Mouse (Mus musculus): ENCODE measurements around the gene Atp2c1.

Gene Atp2c1

DNA sequence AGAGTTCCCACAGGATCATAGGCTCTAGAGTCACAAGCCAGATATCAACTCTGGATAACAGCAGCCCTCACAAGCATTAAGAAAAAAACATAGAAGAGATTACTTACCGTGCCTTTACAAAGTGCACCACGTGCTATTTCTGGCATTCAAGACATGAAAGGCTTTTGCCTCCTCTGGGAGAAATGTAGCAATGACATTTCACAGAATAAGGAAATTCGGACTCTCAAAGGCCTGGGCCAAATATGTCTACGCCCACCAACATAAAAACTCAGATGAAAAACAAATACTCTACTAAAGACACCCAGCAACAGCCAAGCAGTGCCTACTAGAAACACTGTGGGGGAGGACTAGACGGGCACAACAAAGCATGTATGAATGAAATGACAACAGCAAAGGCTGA lies 38.8 kb downstream of the Atp2c1 start:
- DNase-seq (ENCODE audit: low spot score in 2 of 2), result no peak

DNA sequence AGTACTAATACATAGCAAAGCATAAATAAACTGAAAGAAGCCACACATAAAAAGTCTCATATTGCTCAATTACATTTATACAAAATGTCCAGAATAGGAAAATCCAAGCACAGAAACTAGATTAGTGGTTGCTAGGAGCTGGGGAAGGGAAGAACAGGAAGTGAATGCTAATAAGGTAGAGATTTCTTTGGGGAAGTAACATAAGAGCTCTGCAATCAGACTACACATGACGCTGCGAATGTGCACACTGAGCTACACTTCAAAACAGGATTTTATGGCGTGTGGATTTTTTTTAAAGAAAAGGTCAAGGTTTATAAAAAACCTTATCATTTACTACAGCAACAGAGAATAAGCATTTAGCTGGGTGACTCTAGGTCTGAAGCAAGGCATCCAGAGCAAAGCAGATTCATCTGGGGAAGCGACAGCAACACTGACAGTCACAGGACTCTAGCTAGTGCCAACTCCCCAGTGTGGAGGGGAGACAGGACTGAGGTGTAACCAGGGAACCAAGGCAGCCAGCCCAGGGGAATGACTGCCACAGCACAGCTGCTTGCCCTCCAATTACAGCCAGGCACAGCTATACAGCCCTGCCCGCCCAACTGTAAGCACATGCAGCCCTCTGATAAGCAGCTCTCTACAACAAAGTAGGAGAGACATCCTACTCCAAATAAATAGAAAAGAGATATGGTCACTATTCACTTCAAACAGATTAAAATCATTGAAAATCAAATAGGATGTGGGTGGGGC lies 42.6 kb downstream of the Atp2c1 start:
- peak in 1 of 2 experiments; percentile 39 for DNase-seq (ENCODE audit: low spot score in 2 of 2)

DNA sequence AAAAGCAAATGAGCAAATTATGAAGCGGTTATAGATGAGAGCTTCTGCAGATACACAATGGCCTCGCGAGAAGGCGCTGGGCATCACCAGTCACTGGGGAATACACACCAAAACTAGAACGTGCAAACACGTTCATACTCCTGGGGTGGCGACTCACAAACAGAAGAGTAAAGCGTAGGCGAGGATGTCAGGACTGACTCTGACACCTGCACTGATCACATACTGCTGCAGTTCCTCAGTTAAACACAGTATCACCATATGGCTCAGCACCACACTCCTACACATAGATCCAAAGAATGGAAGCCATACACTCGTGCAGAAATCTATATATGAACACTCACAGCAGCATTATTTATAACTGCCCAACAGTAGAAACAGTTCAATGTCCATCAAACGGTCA lies 43.2 kb downstream of the Atp2c1 start:
- no peak for DNase-seq (ENCODE audit: low spot score in 2 of 2)

DNA sequence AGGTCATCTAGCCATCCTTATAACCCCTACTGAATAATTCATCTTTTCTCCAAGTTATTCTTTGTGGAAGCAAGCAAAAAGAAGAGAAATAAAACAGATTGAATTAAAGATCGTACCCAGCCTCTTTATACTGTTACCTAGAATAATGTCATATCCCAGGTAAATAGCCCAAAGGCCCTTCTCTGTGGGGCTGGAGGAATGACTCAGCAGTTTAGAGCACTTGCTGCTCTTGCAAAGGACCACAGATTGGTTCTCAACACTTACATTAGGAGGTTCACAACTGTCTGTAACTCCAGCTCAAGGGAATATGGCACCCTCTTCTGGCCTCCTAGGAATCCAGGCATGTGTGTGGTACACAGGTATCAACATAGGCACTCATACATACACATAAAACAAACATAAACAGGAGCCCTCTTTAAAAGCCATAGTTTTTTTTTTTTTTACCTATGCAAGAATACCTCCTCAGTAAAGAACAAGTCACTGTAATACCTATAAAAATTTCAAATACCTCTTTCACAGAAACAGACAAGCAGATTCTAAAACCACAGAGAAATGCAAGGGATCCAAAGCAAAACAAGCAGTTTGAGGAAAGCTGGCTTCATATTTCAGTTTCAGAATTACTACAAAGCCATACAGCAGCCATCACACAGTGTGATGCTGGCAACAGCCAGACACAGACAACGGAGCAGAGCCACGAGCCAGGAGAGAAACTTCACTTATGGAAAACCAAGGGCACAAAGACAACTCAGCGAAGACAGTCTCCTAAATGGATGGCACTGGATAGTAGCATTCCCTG lies 44.2 kb downstream of the Atp2c1 start:
- DNase-seq (ENCODE audit: low spot score in 2 of 2), result no peak

DNA sequence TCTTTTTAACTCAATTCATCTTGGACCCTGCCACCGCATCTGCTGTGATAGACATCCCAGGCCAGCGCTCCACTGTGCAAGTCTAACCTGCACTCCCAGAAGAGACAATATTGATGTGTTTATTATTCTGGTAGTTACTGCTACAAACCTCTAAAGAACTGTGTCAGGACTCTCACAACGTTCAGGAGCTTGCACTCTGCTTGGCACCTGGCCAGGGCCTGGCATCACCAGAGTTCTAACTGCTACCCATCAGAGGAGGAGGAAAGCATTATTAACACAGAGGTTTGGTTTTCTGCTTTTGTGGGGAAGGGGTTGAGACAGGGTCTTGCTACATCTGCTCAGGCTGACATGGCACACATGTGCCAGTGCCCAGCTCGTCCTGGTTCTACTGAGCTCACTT lies 45.0 kb downstream of the Atp2c1 start:
- peak; percentile 73 to 80 for DNase-seq (ENCODE audit: low spot score in 2 of 2)

DNA sequence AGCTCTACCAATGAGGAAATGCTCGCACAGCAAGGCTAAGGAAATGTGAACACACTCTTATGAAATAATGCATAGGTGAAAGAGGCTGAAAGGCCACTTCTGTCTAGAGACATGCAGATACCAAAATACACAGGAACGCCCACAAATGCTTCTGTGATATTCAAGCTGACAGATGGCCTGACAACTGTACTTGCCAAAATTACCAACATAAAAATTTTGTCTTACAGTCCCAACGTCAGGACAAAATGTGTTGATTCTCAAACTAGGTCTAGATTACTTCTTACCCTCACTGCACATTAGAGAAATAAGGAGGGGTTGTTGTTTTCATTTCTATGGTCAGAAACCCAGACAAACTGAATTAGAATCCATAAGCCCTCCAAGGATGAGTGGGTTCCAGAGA lies 51.0 kb downstream of the Atp2c1 start:
- DNase-seq (ENCODE audit: low spot score in 2 of 2), result no peak

DNA sequence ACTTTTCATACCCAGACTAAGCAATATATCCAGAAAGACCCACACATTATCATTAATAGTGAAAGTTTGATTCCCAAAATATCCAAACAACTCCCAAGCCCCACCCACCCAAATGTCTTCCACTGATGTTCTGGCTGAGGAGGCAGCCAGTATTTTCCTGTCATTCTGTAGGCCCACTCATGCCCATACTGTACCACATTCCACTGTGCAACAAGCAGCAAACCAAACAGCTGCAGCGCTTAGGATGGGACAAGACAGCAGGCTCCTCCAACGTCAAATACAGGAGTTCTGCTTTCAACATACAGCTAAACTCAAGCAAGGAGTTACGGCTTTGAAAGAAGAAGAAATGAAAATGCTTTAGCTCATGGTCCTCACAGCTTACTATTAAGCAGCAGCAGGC lies 52.2 kb downstream of the Atp2c1 start:
- DNase-seq (ENCODE audit: low spot score in 2 of 2), result no peak

DNA sequence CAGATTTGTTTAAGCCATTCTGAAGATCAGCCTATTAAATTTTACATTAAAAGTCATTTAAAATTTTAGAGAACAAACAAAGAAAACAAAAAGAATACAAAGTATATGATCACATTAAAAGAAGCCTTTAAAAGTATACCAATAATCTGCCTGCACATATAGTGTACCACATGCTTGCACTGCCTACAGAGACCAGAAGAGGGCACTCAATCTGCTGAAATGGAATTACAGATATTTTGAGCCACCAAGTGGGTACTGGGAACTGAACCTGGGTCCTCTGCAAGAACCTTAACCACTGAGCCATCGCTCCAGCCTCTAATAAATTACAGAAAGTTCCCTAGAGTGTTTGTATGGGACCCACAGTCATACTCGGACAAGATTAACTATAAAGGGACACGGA lies 59.3 kb downstream of the Atp2c1 start:
- DNase-seq (ENCODE audit: low spot score in 2 of 2), result no peak

DNA sequence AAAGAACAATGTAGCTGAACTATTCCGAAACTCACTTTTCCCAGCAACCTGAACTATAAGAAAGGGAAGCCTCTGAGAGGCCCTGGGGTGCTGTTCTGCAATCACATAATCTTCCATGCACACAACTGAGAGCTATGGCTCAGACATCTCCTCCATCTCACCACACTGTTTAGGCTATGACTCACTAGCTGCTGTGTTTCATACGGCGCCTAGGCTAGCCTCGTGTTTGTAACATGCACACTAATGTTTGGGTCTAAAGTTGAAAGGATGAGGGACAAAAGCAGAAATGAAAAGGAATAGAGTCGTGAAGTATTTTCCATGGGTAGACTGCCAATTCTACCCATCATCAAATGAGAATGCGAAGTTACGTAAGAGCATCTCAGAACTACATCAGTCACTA lies 65.6 kb downstream of the Atp2c1 start:
- no peak for DNase-seq (ENCODE audit: low spot score in 2 of 2)

DNA sequence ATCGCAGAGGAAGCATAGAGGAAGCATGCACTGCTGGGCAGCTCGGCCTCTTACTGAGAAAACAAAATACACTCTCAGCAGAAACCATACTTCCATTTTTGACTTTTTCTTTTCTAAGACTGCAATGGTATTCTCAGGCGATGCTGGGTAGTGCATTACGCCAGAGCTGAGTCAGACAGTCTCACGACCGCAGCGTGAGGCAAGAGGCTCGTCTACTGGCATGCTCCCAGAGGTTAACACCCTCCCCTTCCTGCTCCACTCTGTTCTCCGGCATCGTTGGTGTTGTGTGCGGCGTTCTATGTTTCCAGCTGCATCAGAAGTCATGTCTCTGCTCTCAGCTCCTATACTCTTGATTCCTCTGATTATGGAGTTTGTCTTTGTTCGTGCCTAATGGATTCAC lies 68.1 kb downstream of the Atp2c1 start:
- DNase-seq (ENCODE audit: low spot score in 2 of 2), result no peak

DNA sequence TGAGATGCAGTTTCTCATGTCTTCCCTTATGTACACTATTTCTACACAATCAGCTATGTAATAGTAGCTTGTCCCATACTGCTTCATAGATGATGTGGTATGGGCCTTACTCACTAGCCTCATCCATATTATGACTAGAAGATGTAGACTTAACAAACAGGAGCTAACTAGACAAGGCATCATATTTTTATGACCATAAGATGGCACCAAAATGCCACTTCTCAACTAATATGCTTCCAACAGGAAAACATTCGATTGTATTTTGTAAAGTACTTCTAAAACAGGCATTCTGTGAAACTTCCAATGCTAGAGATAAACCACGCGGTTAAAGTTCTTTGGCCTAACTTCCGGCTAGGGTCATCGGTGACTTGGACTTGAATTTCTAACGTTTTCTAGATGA lies 118.6 kb downstream of the Atp2c1 start:
- DNase-seq (ENCODE audit: low spot score in 2 of 2), result peak in 1 of 2 experiments; percentile 5

DNA sequence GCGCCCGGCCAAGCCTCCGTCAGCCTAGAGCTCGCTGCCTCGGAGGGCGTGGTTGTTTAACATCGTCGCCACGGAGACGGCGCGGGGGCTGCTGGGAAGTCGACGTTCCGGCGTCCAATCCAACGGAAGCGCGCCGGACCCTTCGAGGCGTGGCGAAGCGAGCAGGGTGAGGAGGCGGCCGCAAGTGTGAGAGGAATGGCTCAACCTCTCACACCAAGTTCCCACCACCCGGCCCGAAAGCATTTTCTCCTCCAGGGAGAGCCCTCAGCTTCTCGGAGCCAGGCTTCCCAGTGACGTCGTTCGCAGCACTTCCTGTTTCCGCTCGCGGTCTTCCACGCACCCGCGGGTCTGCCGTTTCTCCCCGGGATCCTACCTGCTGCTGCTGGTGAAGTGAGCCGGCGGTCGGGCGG lies 131.9 kb downstream of the Atp2c1 start, which contains the start of the genes Aste1 and Nek11:
TSS of gene Aste1 (plus strand) at position 175 of the 410 bp plus-strand sequence.
TSS of gene Nek11 (minus strand) at position 307 of the 410 bp plus-strand sequence.
- peak; percentile 94 for DNase-seq (ENCODE audit: low spot score in 2 of 2)

DNA sequence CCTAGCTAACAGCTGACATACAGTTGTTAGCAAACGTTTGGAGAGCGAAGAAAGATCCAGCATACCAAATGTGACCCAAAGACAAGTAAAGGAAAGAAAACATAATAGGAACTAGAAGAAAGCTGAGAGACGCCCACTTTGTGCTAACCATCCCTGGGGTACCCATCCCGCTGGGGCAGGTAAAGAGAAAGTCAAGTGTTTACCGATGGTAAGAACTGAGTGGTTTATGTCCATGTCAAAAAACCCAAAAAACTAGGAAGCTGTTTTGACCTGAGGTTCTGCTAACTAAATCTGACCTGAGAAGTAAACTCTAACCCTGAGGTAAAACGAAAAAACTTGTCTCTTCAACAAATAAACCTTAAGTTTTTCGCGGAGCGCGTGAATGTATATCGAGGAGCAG lies 132.4 kb downstream of the Atp2c1 start:
- no peak for DNase-seq (ENCODE audit: low spot score in 2 of 2)

DNA sequence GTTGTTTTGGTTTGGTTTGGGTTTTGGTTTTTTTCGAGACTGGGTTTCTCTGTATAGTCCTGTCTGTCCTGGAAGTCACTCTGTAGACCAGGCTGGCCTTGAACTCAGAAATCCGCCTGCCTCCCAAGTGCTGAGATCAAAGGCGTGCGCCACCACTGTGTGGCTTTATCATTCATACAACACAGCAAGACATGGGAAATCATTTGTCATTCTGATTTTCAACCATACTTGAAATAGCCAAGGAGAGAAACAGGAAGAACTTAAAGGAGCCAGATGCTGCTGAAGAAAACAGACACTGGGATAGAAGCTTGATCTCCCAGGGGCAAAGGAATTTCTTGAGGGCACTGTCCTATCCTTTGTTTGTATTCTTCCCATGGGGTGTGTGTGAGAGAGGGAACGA lies 136.5 kb downstream of the Atp2c1 start:
- DNase-seq (ENCODE audit: low spot score in 2 of 2), result no peak

DNA sequence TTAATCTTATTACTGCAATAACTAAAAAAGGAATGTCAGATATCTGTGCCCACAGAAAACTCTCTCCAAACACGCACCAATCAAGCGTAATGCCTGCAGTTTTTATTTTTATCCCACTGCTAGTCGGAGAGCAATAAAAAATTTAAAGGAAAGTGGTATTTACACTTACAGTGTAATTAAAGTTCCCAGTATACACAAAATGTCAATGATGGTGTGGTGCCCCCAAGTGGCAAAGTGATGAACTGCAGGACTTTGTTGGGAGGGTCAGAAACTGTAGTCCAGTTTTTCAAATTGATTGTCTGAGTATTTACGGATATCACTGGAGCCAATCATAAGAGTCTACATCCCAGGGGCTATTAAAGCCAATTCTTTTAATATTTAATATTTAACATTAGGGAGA lies 137.8 kb downstream of the Atp2c1 start:
- peak; percentile 80 to 89 for DNase-seq (ENCODE audit: low spot score in 2 of 2)

DNA sequence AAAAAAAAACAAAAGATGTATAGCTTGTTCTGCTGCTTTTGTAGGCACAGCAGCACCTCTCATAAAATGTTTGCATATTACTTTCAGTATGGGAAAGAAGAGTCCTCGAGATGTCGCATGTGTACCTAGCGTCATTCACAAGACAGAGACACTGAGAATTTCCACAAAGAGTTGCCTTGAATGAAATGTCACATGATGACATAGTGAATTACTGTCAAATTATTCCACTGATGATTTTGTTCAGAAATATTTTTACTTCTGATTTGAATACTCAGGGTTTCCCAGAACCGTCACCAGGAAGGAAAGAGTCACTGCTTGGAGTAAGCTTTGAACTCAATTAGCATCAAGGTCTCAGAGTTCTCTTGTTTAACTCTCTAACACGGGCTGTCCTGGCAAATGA lies 139.7 kb downstream of the Atp2c1 start:
- no peak for DNase-seq (ENCODE audit: low spot score in 2 of 2)

DNA sequence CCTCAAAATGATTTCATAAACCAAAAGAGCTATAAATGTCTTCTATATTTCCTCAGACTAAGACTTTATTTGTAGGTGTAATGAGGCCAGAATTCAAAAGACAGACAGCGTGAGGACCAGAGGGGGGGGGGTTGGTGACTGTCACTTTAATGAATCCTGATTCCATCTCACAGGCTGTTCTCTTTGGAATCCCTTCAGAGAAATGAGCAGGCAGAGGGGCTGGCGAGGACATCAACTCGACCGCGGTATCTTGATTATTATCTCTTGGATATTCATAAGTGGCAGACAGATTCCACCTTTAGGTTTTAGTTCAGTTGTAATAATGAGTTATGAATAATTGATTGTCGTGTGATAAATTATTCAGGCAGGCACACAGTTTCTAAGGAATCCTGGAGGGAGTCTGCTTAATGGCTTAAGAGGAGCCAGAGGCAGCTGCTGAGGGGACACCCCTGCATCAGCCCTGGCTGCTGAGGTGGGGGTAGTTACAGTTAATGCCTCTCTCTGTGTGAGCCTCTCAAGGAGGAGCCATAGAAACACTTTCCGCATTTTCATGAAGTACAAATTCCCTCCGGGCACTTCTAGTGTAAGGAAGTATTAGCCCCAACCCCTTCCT lies 147.5 kb downstream of the Atp2c1 start:
- DNase-seq (ENCODE audit: low spot score in 2 of 2), result no peak

DNA sequence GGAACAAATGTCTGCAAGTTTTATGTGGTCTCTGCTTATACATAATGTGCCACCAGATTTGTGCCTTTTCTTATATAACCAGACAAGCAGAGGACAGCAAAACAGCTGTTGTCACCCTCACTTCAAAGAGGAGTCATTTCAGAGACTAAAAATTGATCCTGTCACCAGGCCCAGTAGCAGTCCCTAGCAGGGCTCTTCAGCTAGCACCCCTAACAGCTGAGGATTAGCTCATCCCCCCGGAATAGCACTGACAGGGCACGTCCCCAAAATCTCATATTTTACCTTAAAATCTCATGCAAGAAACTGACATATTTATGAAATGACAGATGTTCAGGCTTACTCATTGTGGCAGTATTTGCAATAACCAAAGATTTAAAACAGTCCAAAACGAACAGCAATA lies 149.5 kb downstream of the Atp2c1 start:
- no peak for DNase-seq (ENCODE audit: low spot score in 2 of 2)

DNA sequence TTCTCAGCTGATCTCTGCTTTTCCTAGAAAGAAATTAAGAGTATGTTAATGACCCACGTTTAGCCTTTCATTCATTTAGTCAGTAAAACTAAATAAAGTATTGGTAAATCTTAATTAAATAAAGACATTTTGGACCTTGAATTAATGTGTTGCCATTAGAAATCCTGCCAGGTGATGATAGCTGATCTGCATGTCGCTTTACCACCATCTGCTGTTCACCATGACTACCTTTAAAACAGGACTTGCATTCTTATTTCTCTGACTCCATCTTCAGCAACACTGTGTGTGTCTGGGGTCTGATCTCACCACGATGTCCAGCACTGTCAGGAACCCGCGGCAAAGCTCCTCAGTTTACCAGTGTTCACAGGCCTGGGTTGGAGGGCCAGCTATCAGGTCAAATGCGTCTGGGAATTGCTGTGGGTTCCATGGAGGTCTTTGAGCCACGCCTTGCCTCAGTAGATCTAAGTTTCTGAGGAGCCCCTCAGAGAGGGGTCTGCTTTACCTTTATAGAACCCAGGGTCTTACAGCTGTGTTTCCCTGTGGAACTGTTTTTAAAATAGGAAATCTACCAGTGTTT lies 150.1 kb downstream of the Atp2c1 start:
- no peak for DNase-seq (ENCODE audit: low spot score in 2 of 2)

DNA sequence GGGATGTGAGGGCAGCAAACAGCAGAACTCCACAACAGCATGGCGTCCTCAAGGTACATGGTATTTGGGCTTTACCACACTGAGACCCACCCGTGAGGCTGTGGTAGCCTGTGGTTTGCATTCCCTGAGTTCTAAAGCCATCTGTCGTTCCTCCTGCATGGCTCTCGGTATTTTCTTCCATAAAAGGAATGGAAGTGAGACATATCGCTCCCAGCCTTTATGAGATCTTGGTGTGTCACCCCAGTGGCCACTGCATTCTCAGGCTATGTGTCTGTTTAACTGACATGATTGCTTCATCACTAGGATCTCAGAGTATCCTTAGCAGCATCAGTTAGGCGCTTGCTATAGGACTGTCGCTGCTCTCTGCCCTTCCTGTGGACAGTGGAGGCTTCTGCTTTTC lies 150.7 kb downstream of the Atp2c1 start:
- DNase-seq (ENCODE audit: low spot score in 2 of 2), result no peak

DNA sequence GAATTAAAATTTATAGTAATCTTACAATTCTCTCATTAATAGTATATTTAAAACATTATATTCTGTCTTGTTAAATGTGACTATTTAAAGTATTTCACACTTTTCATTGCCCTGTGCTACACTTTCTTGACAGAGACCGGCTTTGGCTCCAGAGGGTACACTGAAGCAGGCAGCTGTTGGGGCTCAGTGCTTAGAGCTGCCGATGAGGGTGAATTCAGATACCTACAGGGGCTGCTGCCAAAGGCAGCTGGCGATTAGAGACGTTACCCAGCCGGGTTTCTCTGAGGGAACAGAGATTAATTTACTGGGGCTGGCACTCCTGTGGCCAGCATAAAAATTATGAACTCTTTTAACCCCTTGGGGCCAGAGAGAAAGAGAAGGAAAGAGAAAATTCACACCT lies 152.8 kb downstream of the Atp2c1 start:
- no peak for DNase-seq (ENCODE audit: low spot score in 2 of 2)

DNA sequence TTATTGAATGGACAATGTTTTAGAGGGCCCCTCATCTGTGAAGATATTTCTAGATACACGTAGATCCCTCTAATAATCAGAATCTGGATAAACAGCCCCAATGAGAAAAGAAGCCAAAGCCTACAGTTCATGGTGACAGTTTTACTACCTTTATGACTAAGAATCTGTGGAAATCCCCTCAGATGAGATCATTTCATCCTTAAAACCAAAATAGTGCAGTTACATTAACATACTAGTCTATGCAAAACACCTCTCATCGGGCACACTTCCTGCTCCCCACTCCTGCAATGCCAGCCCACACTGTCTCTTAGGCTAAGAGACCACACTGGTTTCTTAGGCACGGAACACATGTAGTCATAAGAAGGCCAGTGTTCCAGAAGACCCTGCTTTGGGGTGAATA lies 158.5 kb downstream of the Atp2c1 start:
- DNase-seq (ENCODE audit: low spot score in 2 of 2), result no peak
